Mouse (Mus musculus): ENCODE measurements around the gene Ccdc190.

The Ccdc190 gene

DNA sequence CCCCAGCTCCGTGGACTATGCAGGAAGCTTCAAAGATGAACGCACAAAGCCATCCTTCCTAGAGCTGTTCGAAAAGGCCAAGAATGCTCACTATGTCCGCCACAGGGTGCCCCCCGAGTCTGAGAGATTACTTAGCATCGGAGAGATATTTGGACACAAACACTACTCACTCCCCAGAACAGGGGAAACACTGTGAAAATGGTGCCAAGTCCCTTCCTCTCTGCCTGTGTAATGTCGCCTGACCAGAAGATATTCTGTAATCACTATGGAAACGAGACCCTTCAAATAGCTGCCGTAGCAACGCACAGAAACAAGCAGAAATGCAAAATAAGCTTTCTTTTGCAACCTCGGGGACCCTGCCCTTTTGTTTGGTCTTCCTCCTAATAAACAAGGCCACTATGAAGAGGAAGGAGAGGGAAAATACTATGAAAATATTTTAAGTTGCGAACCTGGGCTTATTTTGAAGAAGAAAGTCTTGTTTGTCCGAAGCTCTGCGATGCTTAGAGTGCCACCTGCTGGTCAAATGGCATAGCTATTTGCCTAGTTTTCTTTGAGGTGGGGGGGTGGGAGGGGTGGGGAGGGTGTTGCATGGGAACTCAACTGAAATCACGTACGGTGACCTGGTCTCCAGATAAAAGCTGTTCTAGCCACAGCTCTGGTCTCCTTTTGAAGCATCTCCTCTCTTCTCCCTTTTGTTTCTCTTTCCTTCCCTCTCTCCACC lies 5.7 kb downstream of the Ccdc190 start:
- DNase-seq: peak in 1 of 2 experiments; percentile 12

DNA sequence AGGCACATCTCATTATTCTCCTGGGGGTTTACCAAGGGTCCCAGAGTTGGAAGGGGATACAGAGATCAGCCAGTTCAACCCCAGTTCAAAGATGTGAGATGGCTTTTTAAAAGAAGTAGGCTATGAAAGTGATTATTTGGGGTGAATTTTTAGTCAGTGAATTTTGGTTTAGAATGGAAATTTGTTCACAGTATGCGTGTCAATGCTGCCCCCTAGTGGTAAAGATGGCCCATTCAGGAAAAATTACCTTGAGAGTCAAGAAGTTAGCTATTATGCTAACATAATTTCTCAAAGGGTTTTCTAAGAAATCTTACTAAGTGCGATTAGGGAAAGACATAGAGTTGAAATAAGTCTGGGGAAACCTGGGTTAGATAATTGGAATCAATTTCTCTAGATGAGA lies 10.9 kb downstream of the Ccdc190 start:
- no peak for DNase-seq

DNA sequence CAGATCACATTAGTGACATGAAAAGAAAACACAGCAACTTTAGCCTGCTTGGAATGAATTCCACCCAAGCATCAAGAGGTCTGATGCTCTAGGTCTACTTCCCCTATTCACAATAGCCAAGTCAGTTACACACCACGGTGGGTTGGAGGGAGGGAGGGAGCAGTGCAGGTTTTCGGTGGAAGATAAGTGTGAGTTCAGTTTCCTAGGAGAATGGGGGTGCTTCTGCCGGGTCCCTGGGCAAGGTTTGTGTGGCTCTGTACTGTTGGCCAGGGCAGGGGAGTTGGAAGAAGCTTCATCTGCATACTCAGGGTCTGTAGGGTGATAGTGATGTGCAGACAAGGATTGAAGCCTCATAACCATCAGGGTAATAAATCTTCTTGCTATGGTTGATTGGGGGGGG lies 17.6 kb downstream of the Ccdc190 start:
- DNase-seq: no peak

DNA sequence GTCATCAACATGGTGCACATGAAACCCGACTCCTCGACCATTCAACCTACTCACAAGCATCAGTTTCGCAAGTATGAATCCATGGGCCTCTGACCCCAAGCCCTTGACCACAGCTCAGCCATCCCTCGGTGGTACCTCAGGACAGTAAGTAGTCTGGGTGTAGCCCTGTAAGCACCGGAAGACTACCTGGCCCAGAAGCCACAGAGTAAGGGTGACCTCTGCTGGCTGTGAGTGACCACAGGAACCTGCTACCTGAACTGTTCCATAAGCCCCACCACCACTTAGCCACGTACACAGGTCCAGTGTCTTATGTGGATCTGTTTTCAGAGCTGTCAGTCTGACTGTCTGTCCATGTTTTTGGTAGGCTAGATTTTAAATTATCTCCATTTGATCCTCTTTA lies 19.2 kb downstream of the Ccdc190 start:
- no peak for DNase-seq

DNA sequence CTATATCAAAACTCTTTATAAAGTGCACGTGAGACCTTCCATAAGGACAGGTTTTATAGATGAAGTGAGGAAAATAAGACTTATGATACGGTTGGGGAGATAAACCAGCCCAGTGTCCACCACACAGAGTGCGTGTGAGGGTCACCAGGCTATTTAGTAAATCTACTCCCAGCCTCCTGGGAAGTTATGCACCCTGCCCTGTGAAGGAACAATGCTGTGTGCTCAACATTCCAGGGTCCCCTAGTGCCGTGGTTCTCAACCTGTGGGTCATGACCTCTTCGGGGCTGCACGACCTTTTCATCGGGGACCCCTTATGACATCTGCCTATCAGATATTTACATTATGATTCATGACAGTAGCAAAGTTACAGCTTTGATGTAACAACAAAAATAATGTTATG lies 19.8 kb downstream of the Ccdc190 start:
- no peak for DNase-seq

DNA sequence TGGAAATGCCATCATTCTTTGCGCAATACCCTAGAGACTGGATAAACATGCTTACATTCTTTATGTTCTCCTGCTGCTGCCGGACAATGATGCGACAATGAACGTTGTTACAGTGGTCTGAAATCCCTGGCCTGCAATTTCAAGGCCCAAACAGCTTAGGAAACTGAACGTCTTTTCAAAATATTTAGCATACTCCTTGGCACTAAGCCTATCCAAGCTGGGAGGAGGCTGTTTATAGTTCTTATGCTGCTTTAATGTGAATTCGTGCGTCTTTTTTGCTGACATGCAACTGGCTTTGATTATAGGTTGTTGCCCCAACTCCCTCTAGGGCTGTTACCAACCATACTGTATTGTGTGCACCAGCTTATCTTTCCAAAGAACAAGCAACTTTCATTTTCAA lies 20.4 kb downstream of the Ccdc190 start:
- DNase-seq: no peak

DNA sequence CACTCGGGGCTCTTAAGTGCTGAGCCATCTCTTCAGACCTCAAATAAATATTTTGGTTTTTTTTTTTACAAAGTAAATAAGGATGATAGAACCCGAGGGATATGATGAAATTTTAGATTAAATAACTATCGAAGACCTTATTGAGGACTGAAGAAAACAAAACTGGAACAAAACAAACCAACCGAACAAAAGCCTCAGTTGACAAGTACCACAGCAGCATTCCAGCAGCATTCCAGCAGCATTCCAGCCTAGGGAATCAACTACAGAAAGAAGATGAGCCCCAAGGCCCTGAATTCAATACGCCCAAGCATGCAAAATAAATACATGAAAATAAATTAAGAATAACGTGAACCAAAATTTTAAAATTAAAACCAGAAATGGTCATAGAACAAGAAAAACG lies 21.5 kb downstream of the Ccdc190 start:
- DNase-seq: no peak

DNA sequence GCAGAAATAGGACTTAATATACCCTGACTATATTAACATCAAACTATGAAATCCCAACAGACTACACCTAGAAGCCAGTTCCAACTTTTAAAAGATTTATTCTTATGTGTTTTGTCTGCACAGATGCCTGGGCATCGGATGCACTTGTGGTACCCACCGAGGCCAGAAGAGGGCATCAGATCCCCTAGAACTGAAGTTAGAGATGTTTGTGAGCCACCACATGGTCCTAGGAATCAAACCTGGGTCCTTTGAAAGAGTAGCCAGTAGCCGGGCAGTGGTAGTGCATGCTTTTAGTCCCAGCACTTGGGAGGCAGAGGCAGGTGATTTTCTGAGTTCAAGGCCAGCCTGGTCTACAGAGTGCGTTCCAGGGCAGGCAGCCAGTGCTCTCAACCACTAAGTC lies 22.2 kb downstream of the Ccdc190 start:
- DNase-seq: peak; percentile 15 to 16

DNA sequence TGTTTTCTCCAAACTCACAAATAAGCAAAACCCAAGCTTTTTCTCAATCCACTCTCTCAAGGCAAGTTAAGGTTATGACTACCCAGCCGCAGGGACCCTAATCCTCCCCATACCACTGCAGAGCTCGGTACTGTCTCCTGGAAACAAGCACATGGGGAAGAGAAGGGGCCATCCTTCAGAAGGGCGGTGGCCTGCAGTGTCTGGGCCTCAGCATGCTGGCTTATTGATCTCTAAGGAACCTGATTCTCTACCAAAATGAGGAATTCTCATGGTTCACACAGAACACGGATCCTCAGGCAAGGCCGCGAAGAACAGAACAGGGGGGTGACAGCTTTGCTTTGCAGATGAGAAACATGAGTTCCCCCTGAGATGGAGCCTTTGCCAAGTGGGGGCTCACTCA lies 23.1 kb downstream of the Ccdc190 start:
- no peak for DNase-seq

DNA sequence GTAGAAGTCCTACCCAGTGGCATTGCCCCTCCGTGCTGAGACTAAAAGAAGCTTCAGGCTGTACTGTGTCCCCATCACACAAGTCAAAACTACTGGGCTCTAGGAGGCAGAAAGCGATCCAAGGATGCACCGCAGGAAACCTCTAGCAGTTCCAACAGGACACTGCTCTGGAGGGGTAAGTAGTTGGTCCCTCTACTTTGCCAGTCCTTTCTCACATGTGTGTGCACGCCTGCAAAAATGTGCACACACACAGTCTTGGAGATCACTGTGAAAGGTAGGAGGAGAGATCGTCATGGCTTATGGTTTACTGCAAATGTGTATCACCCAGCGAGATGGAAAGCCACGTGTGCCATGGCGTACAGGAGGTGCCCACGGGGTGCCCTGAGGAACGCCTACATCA lies 24.2 kb downstream of the Ccdc190 start:
- no peak for DNase-seq

DNA sequence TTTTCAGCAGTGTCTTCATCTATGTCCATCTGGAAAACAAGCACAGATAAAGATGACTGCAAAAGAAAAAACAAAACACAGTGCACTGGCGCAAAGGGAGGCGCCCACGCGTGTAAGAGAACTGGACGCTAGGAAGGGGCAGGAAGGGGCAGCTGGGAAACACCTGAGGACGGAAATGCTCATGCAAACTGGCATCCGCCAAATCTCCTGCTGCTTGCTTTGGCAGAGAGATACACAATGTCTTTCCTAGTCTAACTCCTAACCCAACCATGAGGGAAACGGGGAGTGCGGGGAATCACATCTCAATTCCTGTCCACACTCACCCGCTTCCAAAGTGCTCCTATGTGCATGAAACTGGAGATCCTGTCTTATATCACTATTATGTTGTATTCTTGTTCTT lies 24.7 kb downstream of the Ccdc190 start:
- DNase-seq: no peak

DNA sequence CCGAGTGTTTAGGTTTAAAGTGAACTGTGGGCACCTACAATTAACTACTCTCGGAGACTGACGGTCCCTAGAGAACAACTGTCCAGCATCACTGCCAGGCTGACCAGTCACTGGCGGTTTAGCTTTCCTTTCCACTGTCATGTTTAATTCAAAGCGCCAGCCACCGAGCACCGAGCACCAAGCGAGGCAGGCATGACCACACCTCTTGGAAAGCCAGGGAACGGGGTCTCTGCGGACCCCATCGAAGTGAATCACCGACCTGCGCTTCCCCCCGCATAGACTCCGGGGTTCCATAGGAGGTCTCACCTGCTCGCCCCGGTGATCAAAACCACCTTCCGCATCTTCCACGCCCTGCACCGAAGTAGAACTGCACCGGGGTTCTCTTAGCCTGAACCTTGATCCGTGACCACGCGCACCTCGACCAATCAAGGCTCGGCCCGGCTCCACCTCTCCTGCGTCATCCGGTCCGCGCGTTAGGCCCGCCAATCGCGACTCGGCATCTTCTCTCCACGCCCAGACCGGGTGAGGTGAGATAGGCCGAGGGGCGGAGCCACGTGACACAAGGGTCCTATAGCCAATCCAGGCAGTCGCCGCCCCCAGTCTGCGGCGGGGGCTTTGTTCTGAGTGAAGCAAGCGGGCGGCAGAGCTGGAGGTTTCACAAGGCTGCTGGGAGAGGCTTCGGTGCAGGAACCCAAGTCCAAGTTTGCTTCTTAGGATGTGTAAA lies 40.5 kb downstream of the Ccdc190 start, which contains the start of gene Hsd17b7:
Gene Hsd17b7, minus strand, starts transcription at position 450 of the 724 bp plus-strand sequence.
- DNase-seq: peak; percentile 96 to 98

DNA sequence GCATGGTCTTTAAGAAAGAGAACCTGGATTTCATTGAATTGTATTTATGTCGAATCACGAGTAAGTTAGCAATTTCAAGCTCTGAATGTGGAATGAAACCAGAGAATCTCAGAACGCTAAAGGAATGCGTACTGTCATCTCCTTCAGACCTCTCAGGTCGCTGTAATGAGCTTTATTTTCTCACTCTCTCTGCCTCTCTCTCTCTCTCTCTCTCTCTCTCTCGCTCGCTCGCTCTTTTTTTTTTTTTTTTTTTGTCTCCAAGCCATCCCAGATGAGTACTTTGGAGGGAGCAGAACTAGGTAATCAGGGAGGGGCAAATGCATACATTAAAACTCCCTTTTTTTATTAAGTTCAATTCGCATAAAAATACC lies 41.1 kb downstream of the Ccdc190 start:
- DNase-seq: no peak

DNA sequence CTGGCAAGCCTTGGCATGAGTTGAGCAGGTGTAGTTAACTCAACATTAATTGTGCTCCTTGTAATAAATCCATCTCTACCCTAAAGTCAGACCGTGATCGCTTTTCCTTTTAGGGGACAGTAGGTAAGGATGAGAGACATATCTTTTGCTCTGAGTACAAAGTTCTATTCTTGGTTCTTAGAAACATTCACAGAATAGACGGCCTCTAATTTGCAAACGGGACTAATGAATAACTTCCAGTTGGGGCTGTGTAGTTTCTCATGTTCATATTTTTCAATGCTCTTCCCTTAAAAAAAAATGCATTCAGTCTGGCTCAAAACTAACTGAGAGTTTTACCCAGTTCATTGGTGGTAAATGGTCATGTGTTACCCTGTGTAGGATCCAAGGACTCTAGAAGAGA lies 42.5 kb downstream of the Ccdc190 start:
- no peak for DNase-seq

DNA sequence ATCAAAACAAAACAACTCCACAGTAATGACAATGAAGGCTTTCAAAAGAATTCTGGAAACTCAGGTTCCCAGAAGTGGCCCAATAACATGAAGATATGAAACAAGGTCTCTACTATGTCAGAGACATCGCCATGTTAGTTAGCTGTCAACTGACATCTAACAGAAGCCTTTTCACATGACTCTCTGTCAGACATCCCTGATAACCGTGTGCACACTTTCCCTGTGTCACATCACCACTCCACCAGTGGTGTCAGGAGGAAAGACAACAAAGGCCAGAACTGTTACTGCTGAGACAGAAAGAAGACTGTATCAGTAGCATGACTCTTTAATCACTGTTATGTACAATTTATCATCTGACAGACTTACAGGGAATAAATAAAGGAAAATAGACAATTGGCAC lies 43.5 kb downstream of the Ccdc190 start:
- no peak for DNase-seq

DNA sequence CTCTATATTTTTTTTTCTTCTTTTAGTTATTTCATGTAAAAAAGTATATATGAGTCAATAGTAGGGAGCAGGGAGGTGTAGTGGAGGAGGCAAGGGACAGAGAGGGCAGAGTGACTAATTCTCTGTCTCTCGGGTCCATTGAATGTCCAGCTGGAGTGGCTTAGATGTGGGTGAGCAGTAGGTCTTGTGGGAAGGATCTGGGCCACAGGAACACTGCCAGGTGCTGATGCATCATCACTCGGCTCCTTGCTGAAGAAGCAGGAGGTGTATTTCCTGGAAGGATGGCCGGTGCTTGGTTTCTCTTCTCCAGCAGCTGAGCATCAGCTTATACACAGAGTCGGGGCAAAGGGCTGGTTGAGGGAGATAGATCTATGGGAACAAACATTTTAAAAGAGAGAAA lies 49.2 kb downstream of the Ccdc190 start:
- DNase-seq: no peak

All from thymus, postnatal 36 days (tissue).